Mouse (Mus musculus): ENCODE results near the gene Vsig4.

Vsig4 gene

GRCm38 (mm10) chrX:96293338-96293737 lies at the start of gene Vsig4:
Gene Vsig4 (minus strand): TSS chrX:96293438.
- DNase-seq (ENCODE audit: low read depth), result no peak

GRCm38 (mm10) chrX:96339108-96339507 lies 45.9 kb upstream of the Vsig4 start:
- peak; percentile 17 for DNase-seq (ENCODE audit: low read depth)

DNA sequence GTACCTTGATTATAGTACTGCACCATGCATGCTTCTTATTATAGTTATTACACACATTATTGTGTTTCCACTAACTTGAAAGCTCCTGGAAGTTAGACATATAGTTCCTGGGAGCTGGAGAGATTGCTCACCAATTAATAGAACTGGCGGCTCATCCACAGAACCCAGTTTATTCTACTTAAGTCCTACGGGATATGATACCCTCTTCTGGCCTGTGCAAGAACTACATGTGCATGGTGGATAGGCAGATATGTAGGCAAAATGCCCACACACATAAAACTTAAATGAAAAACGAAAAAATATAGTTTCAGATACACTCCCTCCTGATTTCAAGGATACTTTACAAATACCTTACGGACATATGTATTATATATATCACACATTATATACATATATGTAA lies 36.5 kb upstream of the Vsig4 start:
- DNase-seq (ENCODE audit: low read depth), result peak; percentile 80

DNA sequence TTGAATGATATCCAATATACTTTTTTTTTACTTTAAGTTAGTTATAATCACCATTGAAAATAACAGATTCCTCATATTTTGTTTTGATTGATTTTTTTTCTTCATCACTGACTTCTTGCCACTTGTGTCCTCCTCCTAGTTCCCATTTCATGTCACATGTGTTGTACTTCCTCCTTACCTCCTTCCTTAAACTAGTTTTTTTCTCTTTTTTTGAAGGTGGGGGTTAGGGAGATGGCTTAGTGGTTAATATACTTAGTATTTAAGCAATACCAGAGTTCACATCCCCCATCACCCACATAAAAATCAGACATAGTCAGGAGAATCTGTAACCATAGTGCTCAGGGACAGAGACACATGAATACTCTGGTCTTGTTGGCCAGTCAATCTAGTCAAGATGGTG lies 36.7 kb downstream of the Vsig4 start:
- DNase-seq (ENCODE audit: low read depth), result no peak

- peak; percentile 96 for DNase-seq (ENCODE audit: low read depth)
Observed at GRCm38 (mm10) chrX:96239644-96240043, 53.6 kb downstream of the Vsig4 start.

- DNase-seq (ENCODE audit: low read depth), result peak; percentile 65
Observed at GRCm38 (mm10) chrX:96239037-96239436, 54.2 kb downstream of the Vsig4 start.

GRCm38 (mm10) chrX:96235775-96236174 lies 57.5 kb downstream of the Vsig4 start:
- peak; percentile 69 for DNase-seq (ENCODE audit: low read depth)

GRCm38 (mm10) chrX:96227030-96227429 lies 66.2 kb downstream of the Vsig4 start:
- peak; percentile 56 for DNase-seq (ENCODE audit: low read depth)

DNA sequence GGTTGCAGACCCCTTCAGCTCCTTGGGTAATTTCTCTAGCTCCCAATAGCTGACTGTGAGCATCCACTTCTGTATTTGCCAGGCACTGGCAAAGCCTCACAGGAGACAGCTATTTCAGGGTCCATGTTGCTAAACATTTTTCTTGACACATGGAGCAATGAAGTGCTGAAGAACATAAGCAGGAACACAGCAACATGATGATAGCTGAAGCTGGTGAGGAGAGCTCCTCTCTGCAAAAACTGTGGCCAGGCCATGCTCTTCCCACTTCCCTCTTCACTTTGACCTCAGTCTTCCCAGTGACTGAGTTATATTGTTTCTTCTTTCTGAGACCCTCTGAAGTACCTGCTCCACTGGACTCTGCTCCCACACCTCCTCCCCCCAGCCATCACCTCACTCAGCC lies 67.8 kb downstream of the Vsig4 start:
- DNase-seq (ENCODE audit: low read depth), result no peak

GRCm38 (mm10) chrX:96224210-96224609 lies 69.0 kb downstream of the Vsig4 start:
- no peak for DNase-seq (ENCODE audit: low read depth)

GRCm38 (mm10) chrX:96218088-96218487 lies 75.2 kb downstream of the Vsig4 start:
- peak; percentile 88 for DNase-seq (ENCODE audit: low read depth)

DNA sequence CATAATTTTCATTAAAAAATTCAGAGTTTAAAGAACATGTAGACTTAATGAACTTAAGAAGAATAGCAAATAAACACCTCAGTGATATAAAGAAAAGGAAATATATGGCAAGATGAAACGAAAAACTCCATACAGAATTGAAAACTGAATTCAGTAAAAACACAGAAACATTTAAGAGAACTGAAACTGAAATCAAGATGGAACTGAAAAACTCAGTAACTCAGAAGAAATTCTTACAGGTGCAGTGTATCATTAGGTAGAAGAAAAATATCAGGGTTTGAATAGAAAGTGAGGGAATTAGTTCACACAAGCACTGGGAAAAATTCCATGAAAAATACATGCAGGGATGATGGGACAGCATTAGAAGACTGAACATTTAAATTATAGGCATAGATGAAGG lies 86.4 kb downstream of the Vsig4 start:
- no peak for DNase-seq (ENCODE audit: low read depth)

- DNase-seq (ENCODE audit: low read depth), result peak; percentile 52
Observed at GRCm38 (mm10) chrX:96205143-96205542, 88.1 kb downstream of the Vsig4 start.
